Mouse (Mus musculus) CD8-positive naive resting alpha-beta T cell, adult 57 days (primary cell): ENCODE data around the gene Gpd2. TPM values are rescaled to one million over a fixed set of nuclear protein-coding genes. Genes with fewer than 3 reads are reported as not detected.

Experiments used
- total RNA-seq: library from RNA; stranded (reverse); gene quantifications from one replicate; pipeline ENCODE4 v1.2.4, GENCODE M21; 2023

Gpd2 gene
- total RNA-seq: 29.3 TPM

DNA sequence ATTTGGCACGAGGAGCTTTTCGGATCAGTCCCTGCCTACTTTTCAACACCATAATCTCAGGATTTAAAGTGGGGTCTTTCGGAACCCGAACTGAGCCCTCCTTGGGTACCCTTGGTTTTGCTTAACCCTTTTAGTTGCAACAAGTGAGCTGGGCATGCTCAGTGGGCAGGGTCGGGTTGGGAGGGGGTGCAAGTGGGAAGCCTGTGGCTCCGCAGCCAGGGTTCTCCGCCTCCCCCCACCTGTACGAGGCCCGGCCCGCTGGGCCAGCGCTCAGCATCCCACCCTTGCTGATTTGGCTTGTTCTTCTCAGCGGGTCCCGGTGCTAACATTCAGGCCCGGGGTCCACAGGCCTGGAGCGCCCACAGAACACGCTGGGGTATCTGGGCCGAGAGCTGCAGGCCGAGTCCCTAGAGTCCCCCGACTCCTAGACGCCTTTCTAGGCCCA lies at the start of gene Gpd2:
TSS of gene Gpd2 (plus strand) at position 161 of the 445 bp plus-strand sequence.

Other genes with a start within 250 kb of the Gpd2 start
- gene Nr4a2, start 113.6 kb upstream of the Gpd2 start, total RNA-seq: 70.9 TPM